Mouse (Mus musculus): Measurements from ENCODE around the gene Fam20c. TPM values are rescaled to one million over a fixed set of nuclear protein-coding genes. Genes with fewer than 3 reads are reported as not detected.

The Fam20c gene
- 0.19 and 1.5 TPM in 2 replicates for total RNA-seq (2015; ENCODE audit: low replicate concordance)
- total RNA-seq (2017; ENCODE audit: low replicate concordance): 0.60 and 3.3 TPM in 2 replicates

DNA sequence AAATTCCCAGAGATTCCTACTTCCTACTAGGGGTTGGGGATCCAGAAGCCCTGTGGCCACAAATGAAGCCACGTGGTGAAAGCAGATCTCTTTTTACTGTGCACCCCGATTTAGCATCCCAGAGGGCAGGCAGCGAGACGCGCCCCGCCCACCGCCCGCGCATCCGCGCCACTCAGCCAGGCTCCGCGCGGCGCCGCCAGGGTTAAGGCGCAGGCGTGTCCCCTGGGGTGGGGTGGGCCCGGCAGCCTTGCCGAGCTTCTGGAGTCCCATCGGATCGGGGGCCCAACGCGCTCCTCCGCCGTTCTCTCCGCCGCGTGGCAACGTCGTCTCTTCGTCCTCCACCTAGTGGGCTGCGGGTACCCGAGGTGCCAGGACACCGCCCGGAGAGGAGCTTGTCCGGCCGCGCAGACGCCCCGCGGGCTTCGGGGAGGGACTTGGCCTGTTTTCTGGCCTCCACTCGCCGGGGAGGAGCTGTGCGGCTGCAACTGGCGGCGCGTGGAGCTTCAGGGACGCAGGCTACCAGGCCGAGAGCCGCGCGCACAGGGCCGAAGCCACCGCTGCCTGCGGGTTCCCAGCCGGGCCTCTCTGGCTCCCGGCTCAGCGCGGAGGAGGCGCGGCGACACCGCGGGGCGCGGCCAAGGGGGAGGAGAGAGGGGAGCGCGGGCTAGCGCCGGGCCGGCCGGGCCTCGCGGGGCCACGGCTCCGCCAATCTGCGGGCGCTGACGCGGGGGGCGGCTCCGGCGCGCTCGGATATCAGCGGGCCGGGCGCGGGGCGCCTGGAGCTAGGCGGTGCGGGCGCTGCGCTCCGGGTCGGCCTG lies at the start of gene Fam20c:
Gene Fam20c, plus strand, starts transcription at position 212 of the 818 bp plus-strand sequence.
- no peak for ATAC-seq (replicated peaks; ENCODE audit: low FRiP score, poor library complexity, severe bottlenecking)

GRCm38 (mm10) chr5:138707367-138707766 lies 46.9 kb upstream of the Fam20c start:
- ATAC-seq (replicated peaks; ENCODE audit: low FRiP score, poor library complexity, severe bottlenecking): no peak

GRCm38 (mm10) chr5:138708591-138708990 lies 45.7 kb upstream of the Fam20c start:
- no peak for ATAC-seq (replicated peaks; ENCODE audit: low FRiP score, poor library complexity, severe bottlenecking)

DNA sequence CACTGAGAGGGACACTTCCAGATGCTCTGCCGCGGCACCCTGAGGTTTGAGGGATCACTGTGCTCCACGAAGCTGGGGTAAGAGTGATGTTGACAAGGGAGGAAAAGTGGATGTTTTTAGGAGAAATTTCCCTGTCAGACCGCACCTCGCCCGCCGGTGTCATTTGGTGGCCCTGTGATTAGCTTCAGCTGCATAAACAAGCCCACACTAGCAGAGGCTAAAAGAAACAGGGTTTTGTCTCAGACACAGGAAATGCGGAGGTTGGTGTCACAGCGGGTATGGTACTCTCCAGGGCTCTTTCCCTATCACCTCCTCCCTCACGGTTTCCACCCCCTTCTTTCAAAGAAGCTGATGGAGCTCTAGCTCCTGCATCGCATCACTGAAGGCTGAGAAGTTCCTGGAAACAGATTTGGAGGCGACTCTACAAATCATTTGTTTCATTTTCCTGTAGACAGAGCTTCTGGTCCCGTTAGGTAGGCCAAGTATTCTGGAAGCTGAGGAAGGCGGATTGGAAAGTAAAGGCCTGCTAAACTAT lies 38.7 kb upstream of the Fam20c start:
- no peak for ATAC-seq (replicated peaks; ENCODE audit: low FRiP score, poor library complexity, severe bottlenecking)

GRCm38 (mm10) chr5:138720329-138721190 lies 33.8 kb upstream of the Fam20c start:
- no peak for ATAC-seq (replicated peaks; ENCODE audit: low FRiP score, poor library complexity, severe bottlenecking)

GRCm38 (mm10) chr5:138724417-138724816 lies 29.9 kb upstream of the Fam20c start:
- no peak for ATAC-seq (replicated peaks; ENCODE audit: low FRiP score, poor library complexity, severe bottlenecking)

DNA sequence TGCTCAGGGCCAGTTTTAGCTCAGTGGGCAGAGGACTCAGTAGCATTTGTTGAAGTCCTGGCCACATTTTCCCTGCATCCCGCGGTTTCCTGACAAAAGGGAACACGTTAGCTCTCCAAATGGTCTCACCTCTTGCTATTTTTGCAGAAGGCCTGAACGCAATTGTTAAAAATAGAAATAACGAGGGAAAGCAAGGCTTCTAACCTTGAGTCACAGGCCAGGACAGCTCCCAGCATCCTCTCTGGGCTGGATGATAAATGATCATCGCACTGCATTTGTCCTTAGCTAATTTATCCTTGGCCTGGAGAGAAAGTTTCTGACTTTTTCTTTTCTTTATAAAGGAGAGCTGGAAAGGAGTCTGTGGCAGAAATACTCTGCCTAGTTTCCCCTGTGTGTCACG lies 29.2 kb upstream of the Fam20c start:
- ATAC-seq (replicated peaks; ENCODE audit: low FRiP score, poor library complexity, severe bottlenecking): no peak

GRCm38 (mm10) chr5:138730863-138731262 lies 23.5 kb upstream of the Fam20c start:
- ATAC-seq (replicated peaks; ENCODE audit: low FRiP score, poor library complexity, severe bottlenecking): no peak

- ATAC-seq (replicated peaks; ENCODE audit: low FRiP score, poor library complexity, severe bottlenecking): no peak
Observed at GRCm38 (mm10) chr5:138733317-138733899, 20.9 kb upstream of the Fam20c start.

DNA sequence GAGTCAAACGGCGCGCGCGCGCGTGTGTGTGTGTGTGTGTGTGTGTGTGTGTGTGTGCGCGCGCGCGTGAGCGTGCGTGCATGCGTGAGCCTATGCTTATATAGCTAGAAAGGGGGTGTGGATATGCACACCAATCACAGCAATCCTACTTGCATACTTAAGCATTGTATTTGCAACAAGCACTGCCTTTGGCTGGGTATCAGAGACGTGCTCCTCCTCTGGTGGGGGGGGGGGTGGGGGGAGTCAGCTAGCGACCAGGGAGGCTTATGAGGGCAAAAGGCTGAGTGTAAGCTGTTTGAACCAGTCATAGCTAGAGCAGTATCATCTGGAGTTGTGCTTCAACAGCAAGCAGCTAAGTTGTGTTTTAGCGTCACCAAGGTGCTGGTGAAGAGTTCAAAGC lies 20.3 kb upstream of the Fam20c start:
- ATAC-seq (replicated peaks; ENCODE audit: low FRiP score, poor library complexity, severe bottlenecking): no peak

DNA sequence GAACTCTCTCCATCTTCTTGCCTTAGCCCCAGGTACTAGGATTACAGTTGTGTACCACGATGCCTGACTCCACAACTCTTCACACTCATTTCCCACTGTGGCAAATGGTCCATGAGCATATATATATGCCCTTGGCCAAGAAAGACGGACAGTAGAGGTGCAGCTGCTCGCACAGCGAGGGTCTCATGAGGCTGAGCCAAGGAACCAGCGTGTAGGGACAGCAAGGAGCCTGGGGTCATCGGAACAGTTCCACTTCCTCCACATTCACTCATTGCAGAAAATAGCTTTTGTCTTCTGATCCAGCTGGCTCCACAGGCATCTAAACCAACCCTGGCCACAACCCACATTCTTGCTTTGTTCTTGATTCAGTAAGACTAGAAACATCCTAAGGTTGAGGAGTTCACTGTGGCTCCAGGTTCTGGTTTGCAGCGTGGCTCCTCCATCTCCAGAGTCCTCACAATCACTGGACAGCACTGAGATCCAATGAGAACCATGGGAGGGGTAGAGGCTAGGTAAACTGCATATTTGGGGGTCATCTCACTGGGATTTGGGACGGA lies 19.0 kb upstream of the Fam20c start:
- no peak for ATAC-seq (replicated peaks; ENCODE audit: low FRiP score, poor library complexity, severe bottlenecking)

GRCm38 (mm10) chr5:138740150-138740549 lies 14.2 kb upstream of the Fam20c start:
- no peak for ATAC-seq (replicated peaks; ENCODE audit: low FRiP score, poor library complexity, severe bottlenecking)

GRCm38 (mm10) chr5:138741516-138741915 lies 12.8 kb upstream of the Fam20c start:
- no peak for ATAC-seq (replicated peaks; ENCODE audit: low FRiP score, poor library complexity, severe bottlenecking)

GRCm38 (mm10) chr5:138742281-138742680 lies 12.0 kb upstream of the Fam20c start:
- ATAC-seq (replicated peaks; ENCODE audit: low FRiP score, poor library complexity, severe bottlenecking): no peak

DNA sequence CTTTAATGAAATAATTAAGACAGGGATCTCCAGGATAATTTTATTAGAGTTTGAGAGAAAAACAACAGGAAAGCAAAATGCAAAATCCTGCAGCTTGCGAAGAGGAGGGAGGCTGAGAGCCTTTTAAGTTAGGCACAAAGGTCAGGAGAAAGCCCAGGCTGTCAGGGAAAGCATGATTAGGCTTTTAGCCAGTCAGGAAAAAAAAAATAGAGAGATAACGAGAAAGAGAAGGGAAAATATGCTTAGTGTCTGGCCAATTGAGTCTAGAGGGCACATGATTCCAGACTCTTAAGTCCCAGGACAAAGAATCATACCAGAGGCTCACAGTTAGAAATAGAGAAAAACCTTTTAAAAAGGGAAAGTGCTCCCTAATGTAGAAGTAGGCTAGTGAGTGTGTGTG lies 10.7 kb upstream of the Fam20c start:
- ATAC-seq (replicated peaks; ENCODE audit: low FRiP score, poor library complexity, severe bottlenecking): no peak

DNA sequence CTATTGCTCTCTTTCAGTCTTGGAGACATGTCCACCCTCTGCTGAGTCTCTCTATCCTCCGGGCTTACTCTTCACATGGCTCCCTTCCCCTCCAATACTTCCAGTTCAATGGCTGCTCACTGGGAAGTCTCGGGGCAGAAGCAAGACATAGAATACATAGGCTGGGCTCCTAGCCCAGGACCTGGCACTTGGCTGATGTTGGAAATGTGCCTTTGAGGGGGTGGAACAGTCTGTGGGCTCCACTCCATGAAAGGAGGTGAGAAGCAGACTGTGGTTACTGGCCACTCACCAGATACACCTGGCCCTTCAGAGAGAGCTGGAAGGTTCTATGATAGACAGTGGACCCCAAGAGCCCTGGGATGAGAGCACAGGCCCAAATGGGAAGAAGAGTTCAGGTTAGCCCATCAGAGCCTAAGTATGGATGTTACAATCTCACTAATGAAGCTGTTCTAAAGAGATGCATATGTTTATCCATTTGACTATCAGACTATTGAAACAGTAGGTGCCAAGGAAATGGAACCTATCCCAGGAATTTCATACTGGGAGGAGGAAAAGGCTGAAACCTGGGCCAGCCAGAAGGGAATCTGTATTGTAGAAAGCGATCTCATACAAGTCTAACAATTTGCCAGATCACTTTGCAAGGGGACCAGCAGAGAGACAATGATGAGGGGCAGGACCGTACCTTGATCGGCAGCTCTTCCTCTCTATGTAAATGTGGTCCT lies 8.8 kb upstream of the Fam20c start:
- ATAC-seq (replicated peaks; ENCODE audit: low FRiP score, poor library complexity, severe bottlenecking): no peak

GRCm38 (mm10) chr5:138753269-138753668 lies 1.0 kb upstream of the Fam20c start:
- ATAC-seq (replicated peaks; ENCODE audit: low FRiP score, poor library complexity, severe bottlenecking): no peak

- ATAC-seq (replicated peaks; ENCODE audit: low FRiP score, poor library complexity, severe bottlenecking): no peak
Observed at GRCm38 (mm10) chr5:138753946-138754302, 390 bp upstream of the Fam20c start.

GRCm38 (mm10) chr5:138755121-138755452 lies 773 bp downstream of the Fam20c start:
- ATAC-seq (replicated peaks; ENCODE audit: low FRiP score, poor library complexity, severe bottlenecking): no peak

All from erythroblast, adult 5-6 weeks (primary cell).